Mouse (Mus musculus) testis, adult 2 months (tissue): ENCODE measurements around the gene Angptl6.

Experiments
- CTCF ChIP-seq: fragments of 200-500 bp; IDR thresholded peaks from 2 replicates; pipeline ENCODE4 v1.5.1; 2012; ENCODE audit warnings: low read depth, mild to moderate bottlenecking, inconsistent platforms, low read length, moderate library complexity; ENCODE audit not compliant: control insufficient read depth, insufficient read depth, insufficient replicate concordance
- POLR2A ChIP-seq: fragments of 200-500 bp; IDR thresholded peaks from 2 replicates; pipeline ENCODE4 v1.6.1; 2012; ENCODE audit warnings: low read depth, mild to moderate bottlenecking, inconsistent platforms, low read length, moderate library complexity; ENCODE audit not compliant: control insufficient read depth

GRCm38 (mm10) chr9:20825781-20826180 is 53.7 kb downstream of the Angptl6 start:
- TF ChIP-seq CTCF, result no peak
- no peak for TF ChIP-seq POLR2A
